Mouse (Mus musculus) E14TG2a.4 (cell line): ENCODE data around the gene Lonp2.

Experiments
- CTCF ChIP-seq: conservative IDR thresholded peaks from 2 replicates; pipeline ENCODE4 v1.5.1; 2014; ENCODE audit warnings: low read length
- NANOG ChIP-seq: IDR thresholded peaks from 2 replicates; pipeline ENCODE4 v1.6.1; 2014; ENCODE audit warnings: borderline replicate concordance, low read length, mixed read lengths
- POU5F1 ChIP-seq: IDR thresholded peaks from 2 replicates; pipeline ENCODE4 v1.6.1; 2014; ENCODE audit warnings: low read length, borderline replicate concordance

DNA sequence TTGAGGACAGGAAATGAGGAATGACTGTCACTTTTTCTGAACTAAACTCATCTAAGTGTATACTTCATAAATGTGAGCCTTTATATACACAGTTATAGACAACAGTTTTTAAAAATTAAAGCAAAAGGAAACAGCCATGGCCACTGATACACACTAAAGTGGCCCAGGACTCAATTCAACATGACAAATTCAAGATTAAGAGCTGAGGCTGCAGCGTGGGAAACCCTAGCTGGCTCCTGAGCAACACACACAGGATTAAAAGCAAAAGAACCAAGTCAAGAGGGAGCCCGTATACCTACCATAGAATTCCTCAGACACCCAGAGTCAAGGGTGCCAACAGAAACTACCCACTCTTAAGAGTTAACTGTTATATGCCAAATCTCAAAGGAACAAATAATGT, 97.6 kb downstream of the Lonp2 start:
- TF ChIP-seq CTCF (no peak), NANOG (no peak), POU5F1 (no peak)
